Mouse (Mus musculus): ENCODE results near the gene Zbtb8b.

DNA sequence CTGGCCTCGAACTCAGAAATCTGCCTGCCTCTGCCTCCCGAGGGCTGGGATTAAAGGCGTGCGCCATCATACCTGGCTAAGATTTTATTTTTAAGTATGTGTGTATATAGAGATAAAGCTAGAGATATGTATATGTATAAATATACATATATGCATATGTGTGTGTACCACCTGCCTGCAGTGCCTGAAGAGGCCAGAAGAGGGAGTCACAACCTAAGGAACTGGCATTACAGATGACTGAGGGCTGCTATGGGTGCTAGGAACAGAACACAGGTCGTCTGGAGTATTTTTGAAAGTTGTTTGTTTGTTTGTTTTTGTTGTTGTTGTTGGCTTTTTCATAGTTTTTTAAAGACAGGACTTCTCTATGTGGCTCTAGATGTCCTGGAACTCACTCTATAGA is 24.8 kb downstream of the Zbtb8b start:
- TF ChIP-seq POLR2A (IDR thresholded peaks at IDR 0.05; ENCODE audit: control insufficient read depth, extremely low read depth, insufficient read depth, low read length, poor library complexity), result no peak
- TF ChIP-seq CTCF (IDR thresholded peaks at IDR 0.05; ENCODE audit: borderline replicate concordance, control insufficient read depth, extremely low read depth, insufficient read depth, low read length, poor library complexity), result no peak
